Mouse (Mus musculus): ENCODE results near the gene Igf2. TPM values are rescaled to one million over a fixed set of nuclear protein-coding genes. Genes with fewer than 3 reads are reported as not detected.

Gene Igf2
- total and polyA plus RNA-seq, 3 experiments, result not detected

DNA sequence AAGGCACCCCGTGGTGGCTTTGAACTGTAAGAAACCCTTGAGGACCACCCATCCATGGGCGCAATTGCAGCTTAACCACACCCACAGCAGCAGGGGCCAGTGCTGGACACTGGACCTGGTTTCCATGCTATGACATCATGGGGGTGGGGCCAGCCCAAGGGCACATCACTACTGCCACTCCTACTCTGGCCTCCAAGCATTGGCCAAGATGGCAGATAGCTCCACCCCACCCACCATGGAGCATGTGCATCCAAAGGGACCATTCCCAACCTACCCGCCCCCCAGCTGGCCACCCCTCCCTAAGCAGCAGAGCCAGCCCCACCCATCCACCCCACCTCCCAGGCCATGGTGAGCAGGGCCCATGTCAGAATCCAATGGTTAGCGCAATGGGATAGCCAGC lies 10.6 kb downstream of the Igf2 start:
- no peak overlapping the region for H3K9ac ChIP-seq (ENCODE audit: control insufficient read depth, low read depth, low read length, poor library complexity, severe bottlenecking)
- no peak overlapping the region for H3K4me3 ChIP-seq (ENCODE audit: control insufficient read depth in 1 of 2, insufficient read depth in 1 of 2, low read depth in 2 of 2, low read length in 2 of 2)
- no peaks in the 10 kb centered on the region for H3K79me2 ChIP-seq (ENCODE audit: control insufficient read depth, insufficient read depth, low read length, poor library complexity)

GRCm38 (mm10) chr7:142655633-142656032 lies 11.0 kb downstream of the Igf2 start:
- no peak overlapping the region for H3K9ac ChIP-seq (ENCODE audit: control insufficient read depth, low read depth, low read length, poor library complexity, severe bottlenecking)
- no peaks in the 10 kb centered on the region for H3K27me3 ChIP-seq (ENCODE audit: control insufficient read depth in 1 of 2, insufficient read depth in 2 of 2, low read length in 2 of 2)
- H3K4me1 ChIP-seq (ENCODE audit: control insufficient read depth in 1 of 2, insufficient read depth in 2 of 2, low read length in 2 of 2), result no peaks in the 10 kb centered on the region
- no peaks in the 10 kb centered on the region for H3K36me3 ChIP-seq (ENCODE audit: control insufficient read depth in 1 of 2, insufficient read depth in 2 of 2, low read length in 2 of 2)
- H3K27ac ChIP-seq (ENCODE audit: control insufficient read depth, low read depth, low read length), result no peak overlapping the region
- TF ChIP-seq HCFC1 (IDR thresholded peaks at IDR 0.05; ENCODE audit: low read depth, low read length) (no peak), TBP (IDR thresholded peaks at IDR 0.05; ENCODE audit: low read depth, low read length) (no peak), MYB (IDR thresholded peaks at IDR 0.05; ENCODE audit: low read depth, low read length) (no peak), POLR2AphosphoS5 (IDR thresholded peaks at IDR 0.05; ENCODE audit: borderline replicate concordance, low read depth, low read length) (no peak), POLR2A (IDR thresholded peaks at IDR 0.05; ENCODE audit: control insufficient read depth in 1 of 2, insufficient read depth in 1 of 2, low read depth in 1 of 2, low read length in 2 of 2, poor library complexity in 1 of 2) (no peak), ZMIZ1 (IDR thresholded peaks at IDR 0.05; ENCODE audit: low read depth, low read length) (no peak), MAZ (IDR thresholded peaks at IDR 0.05; ENCODE audit: low read depth, low read length) (no peak), GABPA (IDR thresholded peaks at IDR 0.05; ENCODE audit: low read depth, low read length) (no peak), ZKSCAN1 (IDR thresholded peaks at IDR 0.05; ENCODE audit: low read depth, low read length) (no peak), USF1 (IDR thresholded peaks at IDR 0.05; ENCODE audit: low read depth, low read length) (no peak), RCOR1 (IDR thresholded peaks at IDR 0.05; ENCODE audit: low read depth, low read length) (no peak), CHD1 (IDR thresholded peaks at IDR 0.05; ENCODE audit: low read depth, low read length) (no peak), MYC (IDR thresholded peaks at IDR 0.05; ENCODE audit: low read depth, low read length) (no peak)
- DNase-seq (ENCODE audit: low read depth, low spot score), result no peak
- no peaks in the 10 kb centered on the region for H3K9me3 ChIP-seq (replicated peaks; ENCODE audit: insufficient read depth, low read length)
- H3K4me3 ChIP-seq (ENCODE audit: control insufficient read depth in 1 of 2, insufficient read depth in 1 of 2, low read depth in 2 of 2, low read length in 2 of 2), result no peak overlapping the region
- H3K79me2 ChIP-seq (ENCODE audit: control insufficient read depth, insufficient read depth, low read length, poor library complexity), result no peaks in the 10 kb centered on the region

More for the DNA sequence above, 10.6 kb downstream of the Igf2 start:
- no peaks in the 10 kb centered on the region for H3K4me1 ChIP-seq (ENCODE audit: control insufficient read depth in 1 of 2, insufficient read depth in 2 of 2, low read length in 2 of 2)
- H3K27me3 ChIP-seq (ENCODE audit: control insufficient read depth in 1 of 2, insufficient read depth in 2 of 2, low read length in 2 of 2), result no peaks in the 10 kb centered on the region
- TF ChIP-seq ZMIZ1 (IDR thresholded peaks at IDR 0.05; ENCODE audit: low read depth, low read length), result no peak
- no peak for TF ChIP-seq CHD2 (IDR thresholded peaks at IDR 0.05; ENCODE audit: low read length)
- no peak for TF ChIP-seq NELFE (IDR thresholded peaks at IDR 0.05; ENCODE audit: low read depth, low read length)
- no peak for TF ChIP-seq MYB (IDR thresholded peaks at IDR 0.05; ENCODE audit: low read depth, low read length)
- no peak for TF ChIP-seq USF1 (IDR thresholded peaks at IDR 0.05; ENCODE audit: low read depth, low read length)
- no peak for TF ChIP-seq POLR2A (IDR thresholded peaks at IDR 0.05; ENCODE audit: control insufficient read depth in 1 of 2, insufficient read depth in 1 of 2, low read depth in 1 of 2, low read length in 2 of 2, poor library complexity in 1 of 2)
- no peak for TF ChIP-seq CTCF (IDR thresholded peaks at IDR 0.05 in 2 of 3, conservative IDR thresholded peaks at IDR 0.05 in 1 of 3; ENCODE audit: control insufficient read depth in 1 of 3, insufficient read depth in 1 of 3, low read depth in 2 of 3, low read length in 3 of 3, poor library complexity in 1 of 3, severe bottlenecking in 1 of 3)
- TF ChIP-seq GABPA (IDR thresholded peaks at IDR 0.05; ENCODE audit: low read depth, low read length), result no peak
- no peak for TF ChIP-seq POLR2AphosphoS5 (IDR thresholded peaks at IDR 0.05; ENCODE audit: borderline replicate concordance, low read depth, low read length)
- TF ChIP-seq CHD1 (IDR thresholded peaks at IDR 0.05; ENCODE audit: low read depth, low read length), result no peak
- TF ChIP-seq NRF1 (IDR thresholded peaks at IDR 0.05; ENCODE audit: insufficient read depth, low read depth, low read length, poor library complexity, severe bottlenecking), result no peak
- TF ChIP-seq MAZ (IDR thresholded peaks at IDR 0.05; ENCODE audit: low read depth, low read length), result no peak
- no peak for TF ChIP-seq TAL1 (IDR thresholded peaks at IDR 0.05; ENCODE audit: low read length)
- no peak for TF ChIP-seq E2F4 (IDR thresholded peaks at IDR 0.05; ENCODE audit: borderline replicate concordance, low read depth, low read length)
- TF ChIP-seq RAD21 (IDR thresholded peaks at IDR 0.05; ENCODE audit: low read depth, low read length), result no peak
- no peak for TF ChIP-seq MEF2A (IDR thresholded peaks at IDR 0.05; ENCODE audit: extremely low read depth, insufficient replicate concordance, low read depth, low read length, poor library complexity, severe bottlenecking)
- no peak for TF ChIP-seq TBP (IDR thresholded peaks at IDR 0.05; ENCODE audit: low read depth, low read length)
- TF ChIP-seq JUND (IDR thresholded peaks at IDR 0.05; ENCODE audit: low read depth, low read length), result no peak
- DNase-seq (ENCODE audit: low read depth, low spot score), result no peak
- H3K36me3 ChIP-seq (ENCODE audit: control insufficient read depth in 1 of 2, insufficient read depth in 2 of 2, low read length in 2 of 2), result no peaks in the 10 kb centered on the region
- no peaks in the 10 kb centered on the region for H3K9me3 ChIP-seq (replicated peaks; ENCODE audit: insufficient read depth, low read length)
- no peak overlapping the region for H3K27ac ChIP-seq (ENCODE audit: control insufficient read depth, low read depth, low read length)
